Mouse (Mus musculus) forebrain, embryonic 16.5 days (tissue): ENCODE measurements around the gene Defb26. TPM values are rescaled to one million over a fixed set of nuclear protein-coding genes. Genes with fewer than 3 reads are reported as not detected.

Experiments
- ATAC-seq: fragments of 200-750 bp; cut with Nextera tagmentation; 2 replicates; pipeline ENCODE4 v1.8.0; 2017; ENCODE audit warnings: mild to moderate bottlenecking, moderate library complexity
- H3K27ac ChIP-seq: fragments of 300-500 bp; sonication (generic); 2 replicates; pipeline ENCODE4 v1.5.1; 2014; ENCODE audit warnings: low read length, control low read depth
- H3K27me3 ChIP-seq: fragments of 300-500 bp; sonication (generic); replicated peaks from 2 replicates; pipeline ENCODE4 v1.6.1; 2014; ENCODE audit warnings: low read length; ENCODE audit not compliant: control insufficient read depth, insufficient read depth
- H3K36me3 ChIP-seq: fragments of 300-500 bp; sonication (generic); 2 replicates; pipeline ENCODE4 v1.6.1; 2014; ENCODE audit not compliant: control insufficient read depth, insufficient read depth
- H3K4me1 ChIP-seq: fragments of 300-500 bp; sonication (generic); replicated peaks from 2 replicates; pipeline ENCODE4 v1.6.1; 2014; ENCODE audit warnings: low read length; ENCODE audit not compliant: control insufficient read depth, insufficient read depth
- H3K4me2 ChIP-seq: fragments of 300-500 bp; sonication (generic); 2 replicates; pipeline ENCODE4 v1.6.1; 2014; ENCODE audit warnings: mild to moderate bottlenecking, low read length, control low read depth
- H3K4me3 ChIP-seq: fragments of 300-500 bp; sonication (generic); replicated peaks from 2 replicates; pipeline ENCODE4 v1.5.1; 2014; ENCODE audit warnings: mild to moderate bottlenecking, low read length, control low read depth
- H3K9ac ChIP-seq: fragments of 300-500 bp; sonication (generic); replicated peaks from 2 replicates; pipeline ENCODE4 v1.6.1; 2014; ENCODE audit warnings: low read depth, low read length, control low read depth
- H3K9me3 ChIP-seq: fragments of 300-500 bp; sonication (generic); 2 replicates; pipeline ENCODE4 v1.6.1; 2016; ENCODE audit warnings: low read length; ENCODE audit not compliant: control insufficient read depth
- WGBS: fragments of 180-500 bp; shearing (Covaris S2); extraction: QIAGEN DNeasy Blood & Tissue Kit; methylation state at CpG from one replicate; pipeline ENCODE4 v1.1.7; 2014; 5-methylcytosine and 5-hydroxymethylcytosine counted together
- polyA plus RNA-seq: library from polyadenylated mRNA; unstranded; fragments of >200 nt; fragmentation: Nextera tagmentation; extraction: Ambion mirVana; gene quantifications from 2 replicates; pipeline ENCODE4 v1.2.1, GENCODE M21; 2015

The Defb26 gene
- polyA plus RNA-seq, 1 experiment from 2014 or later = not detected

DNA sequence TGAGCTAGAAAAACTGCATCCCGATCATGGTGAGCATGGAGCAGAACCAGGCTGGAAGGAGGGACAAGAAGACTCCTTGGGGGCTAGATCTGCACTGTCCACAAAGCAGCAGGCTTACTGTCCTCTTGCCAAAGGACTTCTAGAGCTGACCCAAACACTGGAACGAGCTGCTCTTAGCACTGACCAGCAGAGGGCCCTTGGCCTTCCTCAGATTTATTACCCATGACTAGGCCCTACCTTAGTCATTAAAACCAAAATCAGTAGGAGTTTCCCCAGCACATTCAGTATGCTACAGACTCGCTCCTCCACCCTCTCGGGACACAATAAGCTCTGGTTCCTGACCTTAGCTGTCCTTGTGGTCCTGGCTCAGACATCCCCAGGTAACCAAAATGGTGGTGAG, 6.5 kb upstream of the Defb26 start, which contains the start of gene Defb28:
Gene Defb28, plus strand, starts transcription at position 275 of the 400 bp plus-strand sequence.
- H3K4me1 ChIP-seq = no peaks in the 10 kb centered on the region
- H3K9ac ChIP-seq = no peak within 1 kb of the TSS
- no peak for ATAC-seq
- no peaks in the 10 kb centered on the region for H3K9me3 ChIP-seq
- no peak within 1 kb of the TSS for H3K27ac ChIP-seq
- H3K4me3 ChIP-seq = no peak within 1 kb of the TSS
- H3K27me3 ChIP-seq = no peaks in the 10 kb centered on the region
- H3K36me3 ChIP-seq = no peaks in the 10 kb centered on the region
- WGBS = 75% methylated on average over 4 of the region's 4 CpGs
- no peak within 1 kb of the TSS for H3K4me2 ChIP-seq

DNA sequence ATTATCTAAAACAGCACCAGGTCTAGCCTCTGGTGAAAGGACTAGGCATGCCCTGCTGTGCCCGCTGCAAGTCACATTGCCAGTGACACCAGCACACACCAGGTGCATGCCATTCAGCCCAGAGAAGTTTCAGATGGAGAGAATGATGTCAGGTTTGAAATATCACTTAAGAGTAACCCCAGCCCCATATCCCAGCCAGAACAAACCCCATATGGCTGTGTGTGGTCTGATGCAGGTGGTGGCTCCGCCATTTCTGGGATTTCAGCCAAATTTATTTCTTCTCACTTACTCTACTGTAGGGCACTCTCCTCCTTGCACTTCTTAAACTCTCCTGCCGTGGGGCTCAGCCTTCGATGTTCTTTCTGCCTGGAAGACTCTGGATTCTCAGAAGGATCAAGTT, 4.6 kb upstream of the Defb26 start:
- WGBS = 59% methylated on average over 4 of the region's 4 CpGs
- no peaks in the 10 kb centered on the region for H3K4me1 ChIP-seq
- ATAC-seq = no peak
- H3K9ac ChIP-seq = no peak overlapping the region
- no peaks in the 10 kb centered on the region for H3K36me3 ChIP-seq
- H3K27me3 ChIP-seq = no peaks in the 10 kb centered on the region
- no peak overlapping the region for H3K27ac ChIP-seq
- no peaks in the 10 kb centered on the region for H3K9me3 ChIP-seq
- H3K4me2 ChIP-seq = no peak overlapping the region
- H3K4me3 ChIP-seq = no peak overlapping the region

DNA sequence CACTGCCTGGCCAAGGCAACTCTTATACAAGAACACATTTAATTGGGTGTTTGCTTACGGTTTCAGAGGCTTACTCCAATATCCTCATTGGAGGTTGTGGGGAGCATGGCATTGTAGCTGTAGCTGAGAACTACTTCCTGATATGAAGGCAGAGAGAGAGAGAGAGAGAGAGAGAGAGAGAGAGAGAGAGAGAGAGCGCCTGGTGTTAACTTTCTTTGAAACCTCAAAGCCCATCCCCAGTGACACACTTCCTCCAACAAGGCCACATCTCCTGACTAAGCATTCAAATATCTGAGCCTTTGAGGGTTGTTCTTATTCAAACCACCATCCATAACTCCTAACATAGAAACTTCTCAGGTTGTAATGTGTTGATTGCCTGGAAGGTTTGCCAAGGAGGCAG, 7.5 kb downstream of the Defb26 start:
- Histone ChIP-seq H3K4me3 (no peak overlapping the region), H3K27ac (no peak overlapping the region), H3K27me3 (no peaks in the 10 kb centered on the region), H3K9me3 (no peaks in the 10 kb centered on the region), H3K9ac (no peak overlapping the region), H3K4me1 (no peaks in the 10 kb centered on the region), H3K36me3 (no peaks in the 10 kb centered on the region), H3K4me2 (no peak overlapping the region)
- 84% methylated on average over 2 of the region's 2 CpGs for WGBS
- ATAC-seq = no peak

DNA sequence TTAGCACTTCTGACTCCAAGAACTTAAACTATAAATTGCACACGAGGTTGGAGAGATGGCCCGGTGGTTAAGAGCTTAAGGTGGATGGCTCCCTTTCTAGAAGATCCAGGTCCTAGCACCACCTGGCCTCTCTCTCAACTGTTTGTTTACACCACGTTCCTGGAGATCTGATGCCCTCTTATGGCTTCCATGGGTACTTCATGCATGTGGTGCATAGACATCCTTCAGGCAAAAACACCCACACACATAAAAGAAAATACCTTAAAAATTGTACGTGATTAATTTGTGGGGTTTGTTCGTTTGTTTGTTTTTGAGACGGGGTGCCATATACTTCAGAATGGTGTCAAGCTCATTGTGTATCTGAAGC, 10.6 kb downstream of the Defb26 start:
- Histone ChIP-seq H3K36me3 (no peaks in the 10 kb centered on the region), H3K4me1 (no peaks in the 10 kb centered on the region), H3K9me3 (no peaks in the 10 kb centered on the region), H3K27ac (no peak overlapping the region), H3K27me3 (no peaks in the 10 kb centered on the region), H3K4me2 (no peak overlapping the region), H3K4me3 (no peak overlapping the region), H3K9ac (no peak overlapping the region)
- 82% methylated on average over 6 of the region's 6 CpGs for WGBS
- ATAC-seq = no peak

DNA sequence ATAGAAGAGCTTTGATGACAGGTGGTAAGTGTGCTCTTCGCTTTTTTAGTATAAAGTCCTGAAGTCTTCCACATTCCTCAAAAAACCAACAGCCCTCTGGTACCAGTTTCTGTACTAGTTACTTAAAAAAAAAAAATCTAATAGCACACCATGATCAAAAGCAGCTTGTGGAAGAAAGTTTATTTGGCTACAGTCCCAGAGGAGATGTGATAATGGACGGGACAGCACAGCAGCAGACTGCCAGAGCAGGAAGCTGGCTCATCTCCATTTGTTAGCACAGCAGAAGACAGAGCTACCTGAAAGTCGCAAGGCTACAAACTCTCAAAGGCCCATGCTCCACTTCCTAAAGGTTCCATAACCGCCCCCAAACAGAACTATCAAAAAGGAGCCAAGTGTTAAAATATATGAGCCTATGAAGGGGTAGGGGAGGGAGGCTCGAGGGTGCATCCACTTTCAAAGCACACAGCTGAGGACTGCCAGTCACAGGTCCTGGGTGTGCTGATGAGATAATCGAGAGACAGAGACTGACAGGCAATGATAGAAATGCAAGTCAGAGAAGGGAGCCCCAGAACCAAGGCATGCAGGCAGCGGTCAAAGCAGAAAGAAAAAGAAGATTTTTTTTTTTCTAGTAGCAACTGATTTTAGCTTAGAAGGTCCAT, 11.2 kb downstream of the Defb26 start:
- Histone ChIP-seq H3K4me3 (no peak overlapping the region), H3K4me1 (no peaks in the 10 kb centered on the region), H3K27me3 (no peaks in the 10 kb centered on the region), H3K27ac (no peak overlapping the region), H3K36me3 (no peaks in the 10 kb centered on the region), H3K9ac (no peak overlapping the region), H3K4me2 (no peak overlapping the region), H3K9me3 (no peaks in the 10 kb centered on the region)
- no peak for ATAC-seq
- WGBS = 78% methylated on average over 7 of the region's 7 CpGs

DNA sequence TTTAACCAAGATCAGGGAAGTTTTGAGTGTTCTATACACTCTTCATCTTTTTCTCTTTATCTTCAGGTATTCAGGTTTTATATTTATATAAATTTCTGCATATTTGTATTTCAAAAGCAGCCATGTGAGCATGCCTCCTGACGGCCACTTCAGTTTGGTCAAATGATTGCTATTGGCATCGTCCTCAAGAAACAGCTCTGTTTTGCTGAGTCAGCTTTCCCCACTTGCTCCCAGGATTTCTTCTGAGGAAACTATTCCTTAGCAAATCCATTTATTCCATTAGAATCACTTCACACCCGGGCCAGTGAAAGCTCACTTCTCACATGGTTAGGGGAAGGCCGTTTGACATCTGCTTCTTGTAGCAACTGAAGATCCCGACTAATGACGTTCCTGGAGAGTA, 13.5 kb downstream of the Defb26 start:
- Histone ChIP-seq H3K4me2 (no peak overlapping the region), H3K4me1 (no peaks in the 10 kb centered on the region), H3K9ac (no peak overlapping the region), H3K9me3 (no peaks in the 10 kb centered on the region), H3K4me3 (no peak overlapping the region), H3K27me3 (no peaks in the 10 kb centered on the region), H3K27ac (no peak overlapping the region), H3K36me3 (no peaks in the 10 kb centered on the region)
- ATAC-seq = no peak
- 79% methylated on average over 6 of the region's 6 CpGs for WGBS

DNA sequence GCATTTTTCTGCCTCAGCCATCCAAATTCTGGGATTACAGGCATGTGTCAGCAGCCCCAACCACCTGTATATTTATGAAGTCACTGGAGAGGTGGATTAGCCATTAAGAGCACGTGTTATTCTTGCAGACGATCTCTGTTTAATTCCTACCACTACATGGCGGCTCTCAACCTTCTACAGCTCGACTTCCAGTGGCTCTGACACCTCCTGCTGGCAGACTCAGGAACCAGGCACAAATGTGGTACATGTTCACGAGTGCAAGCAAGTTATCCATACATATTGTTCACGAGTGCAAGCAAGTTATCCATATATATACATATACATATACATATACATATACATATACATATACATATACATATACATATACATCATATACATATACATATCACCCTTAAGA, 18.3 kb downstream of the Defb26 start:
- no peaks in the 10 kb centered on the region for H3K4me1 ChIP-seq
- H3K27ac ChIP-seq = no peak overlapping the region
- no peaks in the 10 kb centered on the region for H3K27me3 ChIP-seq
- H3K9ac ChIP-seq = no peak overlapping the region
- no peak for ATAC-seq
- WGBS = 68% methylated on average over 6 of the region's 6 CpGs
- H3K4me2 ChIP-seq = no peak overlapping the region
- no peaks in the 10 kb centered on the region for H3K9me3 ChIP-seq
- no peaks in the 10 kb centered on the region for H3K36me3 ChIP-seq
- no peak overlapping the region for H3K4me3 ChIP-seq

DNA sequence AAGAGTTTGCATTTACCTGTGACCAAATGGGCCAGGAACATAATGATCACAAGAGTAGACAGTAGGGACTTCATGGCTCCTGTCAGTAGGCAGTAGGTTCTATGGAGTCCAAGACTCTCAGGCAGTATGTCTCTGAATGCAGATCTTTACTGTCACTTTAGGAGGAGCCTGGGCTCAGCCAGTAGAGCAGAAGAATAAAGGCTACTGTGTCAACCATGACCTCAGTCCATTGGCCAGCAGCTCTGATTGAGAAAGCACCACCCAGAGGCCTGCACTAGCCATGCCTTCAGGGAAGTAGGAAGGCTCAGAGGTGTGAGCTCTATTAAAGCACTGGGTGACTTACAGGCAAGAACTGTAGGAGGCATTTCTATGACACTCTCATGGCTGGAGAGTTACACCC, 21.5 kb downstream of the Defb26 start, which contains the start of gene Defb22:
Gene Defb22, minus strand, starts transcription at position 101 of the 400 bp plus-strand sequence.
- H3K9ac ChIP-seq = no peak within 1 kb of the TSS
- no peaks in the 10 kb centered on the region for H3K36me3 ChIP-seq
- H3K27me3 ChIP-seq = no peaks in the 10 kb centered on the region
- no peak within 1 kb of the TSS for H3K27ac ChIP-seq
- ATAC-seq = no peak
- no peaks in the 10 kb centered on the region for H3K4me1 ChIP-seq
- H3K4me2 ChIP-seq = no peak within 1 kb of the TSS
- H3K4me3 ChIP-seq = no peak within 1 kb of the TSS
- no peaks in the 10 kb centered on the region for H3K9me3 ChIP-seq

DNA sequence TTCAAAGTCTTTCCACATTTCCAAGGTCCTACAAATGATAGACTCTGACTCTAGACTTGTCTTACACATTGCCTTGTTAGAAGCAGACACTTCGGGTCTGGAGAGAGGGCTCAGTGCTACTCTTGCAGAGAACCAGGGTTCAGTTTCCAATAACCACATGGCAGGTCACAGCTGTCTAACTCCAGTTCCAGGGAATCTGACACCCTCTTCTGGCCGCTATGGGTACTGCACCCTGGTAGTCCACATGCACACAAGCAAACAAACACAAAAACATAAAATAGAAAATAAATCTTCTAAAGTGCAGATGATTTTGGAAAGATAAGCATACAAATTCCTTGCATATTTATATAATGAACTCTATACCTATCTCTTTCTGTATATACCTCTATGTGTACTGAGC, 24.5 kb downstream of the Defb26 start:
- H3K4me3 ChIP-seq = no peak overlapping the region
- H3K9ac ChIP-seq = no peak overlapping the region
- H3K36me3 ChIP-seq = no peaks in the 10 kb centered on the region
- H3K27ac ChIP-seq = no peak overlapping the region
- no peak for ATAC-seq
- no peak overlapping the region for H3K4me2 ChIP-seq
- H3K4me1 ChIP-seq = no peaks in the 10 kb centered on the region
- 68% methylated on average over 2 of the region's 2 CpGs for WGBS
- no peaks in the 10 kb centered on the region for H3K9me3 ChIP-seq
- H3K27me3 ChIP-seq = no peaks in the 10 kb centered on the region

DNA sequence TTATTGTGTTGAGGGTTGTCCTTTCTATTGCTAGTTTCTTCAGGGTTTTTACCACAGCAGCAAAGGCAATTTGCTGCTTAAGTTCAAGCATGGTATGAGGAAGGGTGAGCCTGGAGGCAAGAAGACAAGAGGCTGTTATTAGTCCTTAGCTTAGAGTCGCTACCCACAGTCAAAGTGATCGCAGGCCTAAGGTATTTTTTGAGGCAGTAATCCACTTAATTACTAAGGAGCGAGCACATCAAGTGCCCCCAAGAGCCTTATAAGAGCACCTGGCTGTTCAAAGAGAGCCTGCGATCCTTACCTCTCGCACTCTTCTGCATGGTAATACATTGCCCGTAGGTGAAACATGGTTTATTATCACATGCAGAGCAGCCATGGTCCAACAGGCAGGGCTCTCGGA, 29.8 kb downstream of the Defb26 start:
- no peak overlapping the region for H3K9ac ChIP-seq
- H3K4me2 ChIP-seq = no peak overlapping the region
- no peak overlapping the region for H3K27ac ChIP-seq
- H3K36me3 ChIP-seq = no peaks in the 10 kb centered on the region
- 87% methylated on average over 7 of the region's 7 CpGs for WGBS
- no peaks in the 10 kb centered on the region for H3K4me1 ChIP-seq
- H3K9me3 ChIP-seq = no peaks in the 10 kb centered on the region
- no peak overlapping the region for H3K4me3 ChIP-seq
- no peak for ATAC-seq
- H3K27me3 ChIP-seq = no peaks in the 10 kb centered on the region
